ENCODE assay signal across 26 mouse cellular contexts in genomic region chr2:131773691-131774090, GRCm38 (mm10).
DNase-seq lines count a peak whose midpoint lies in the region; ATAC-seq and TF ChIP-seq lines count a peak whose summit lies in the region.
"Had no signal": no experiment of that assay in that cellular context is flagged by ENCODE, and none has a peak within 500 bp of the region (broad histone marks: within the 10 kb centered on the region; RNA-seq: fewer than 3 reads in every experiment).

No protein-coding gene starts in this region.

- 61% methylated on average over 4 of the region's 4 CpGs for WGBS in kidney, postnatal 0 days

- no peak for ATAC-seq in kidney, postnatal 0 days (replicated peaks; ENCODE audit: low FRiP score, low read depth)
- ATAC-seq: CD4-positive, CD25-positive, alpha-beta regulatory T cell, adult 4 months; forebrain, embryonic 14.5 days; hindbrain, embryonic 16.5 days had no signal

- no peak overlapping the region for H3K4me2 ChIP-seq in kidney, postnatal 0 days (ENCODE audit: low read length)
- H3K4me2 ChIP-seq: embryonic facial prominence, embryonic 15.5 days; hindbrain, embryonic 12.5 days had no signal

- H3K27ac ChIP-seq in kidney, postnatal 0 days = no peak overlapping the region
- H3K27ac ChIP-seq: embryonic facial prominence, embryonic 15.5 days; forebrain, embryonic 10.5 days; heart, embryonic 10.5 days; hindbrain, embryonic 12.5 days had no signal

- H3K27me3 ChIP-seq in kidney, postnatal 0 days (ENCODE audit: insufficient read depth, low read length) = no peaks in the 10 kb centered on the region
- H3K27me3 ChIP-seq: embryonic facial prominence, embryonic 15.5 days; hindbrain, embryonic 12.5 days had no signal

- H3K9ac ChIP-seq in kidney, postnatal 0 days (ENCODE audit: low read depth, low read length) = no peak overlapping the region
- H3K9ac ChIP-seq: embryonic facial prominence, embryonic 15.5 days; hindbrain, embryonic 12.5 days had no signal

- no peaks in the 10 kb centered on the region for H3K36me3 ChIP-seq in kidney, postnatal 0 days (ENCODE audit: insufficient read depth, low read length)
- H3K36me3 ChIP-seq: embryonic facial prominence, embryonic 15.5 days; forebrain, embryonic 10.5 days; G1E; heart, embryonic 10.5 days; hindbrain, embryonic 12.5 days had no signal

- no peak for TF ChIP-seq CTCF in kidney, postnatal 0 days (IDR thresholded peaks at IDR 0.05; ENCODE audit: low read depth)

- H3K4me1 ChIP-seq in kidney, postnatal 0 days (replicated peaks; ENCODE audit: insufficient read depth, low read length) = no peaks in the 10 kb centered on the region
- H3K4me1 ChIP-seq: embryonic facial prominence, embryonic 15.5 days; forebrain, embryonic 10.5 days; heart, embryonic 10.5 days; hindbrain, embryonic 12.5 days had no signal

- intact Hi-C loops in left cerebral cortex, postnatal 36 days (cut with DNase I) = loop anchor here (5.0 kb wide), 3 partner anchors 39 to 211 kb away; partner anchors contain the start of gene Adra1d
- intact Hi-C loops in left cerebral cortex, postnatal 14 days (cut with DNase I) = loop anchor here (5.0 kb wide), 1 partner anchor 226 kb away; no protein-coding TSS in a partner anchor

- H3K4me3 ChIP-seq in kidney, postnatal 0 days (replicated peaks; ENCODE audit: low read depth, low read length) = no peak overlapping the region
- H3K4me3 ChIP-seq: embryonic facial prominence, embryonic 15.5 days; erythroblast, embryonic 14.5 days; forebrain, embryonic 10.5 days; heart, embryonic 10.5 days; hindbrain, embryonic 12.5 days had no signal

- H3K9me3 ChIP-seq in kidney, postnatal 0 days (replicated peaks; ENCODE audit: low read length) = no peaks in the 10 kb centered on the region
- H3K9me3 ChIP-seq: embryonic facial prominence, embryonic 15.5 days; forebrain, embryonic 10.5 days; G1E; heart, embryonic 10.5 days; hindbrain, embryonic 12.5 days had no signal

- peak; percentile 31 for DNase-seq in adrenal gland, postnatal 10 days
- no peak for DNase-seq in adrenal gland, postnatal 4 days (ENCODE audit: low spot score in 2 of 2)
- DNase-seq in kidney, postnatal 0 days (ENCODE audit: low spot score) = peak; percentile 22
- no peak for DNase-seq in kidney, adult 8-10 months
- peak; percentile 41 to 44 for DNase-seq in left cerebral cortex, postnatal 36 days (ENCODE audit: low spot score in 2 of 2)
- no peak for DNase-seq in left cerebral cortex, postnatal 14 days (ENCODE audit: low spot score in 2 of 2)
- peak; percentile 40 to 44 for DNase-seq in right cerebral cortex, adult 2 months (ENCODE audit: low spot score in 2 of 2)
- DNase-seq in right cerebral cortex, postnatal 36 days (ENCODE audit: low spot score in 2 of 2) = no peak
- DNase-seq: adrenal gland, postnatal 14 days; B cell, adult 2 months; cerebellum, adult 2 months; cerebellum, postnatal 10 days; embryo, embryonic 11 days; gastrocnemius, postnatal 10 days; heart, adult 18-20 months; heart, postnatal 10 days; heart, postnatal 4 days had no signal

Comparison
In these comparisons a context has a peak if more than half of its experiments do, and no peak if none do; other contexts are left out.
1. DNase-seq: peak in adrenal gland, postnatal 10 days (single experiment), kidney, postnatal 0 days (single experiment), left cerebral cortex, postnatal 36 days (2 of 2) and right cerebral cortex, adult 2 months (2 of 2); none in adrenal gland, postnatal 4 days (0 of 2), kidney, adult 8-10 months (0 of 2), left cerebral cortex, postnatal 14 days (0 of 2) and right cerebral cortex, postnatal 36 days (0 of 2).